Mouse (Mus musculus) telencephalon, adult 2 months (tissue): ENCODE measurements around the gene Itk.

Source experiments
- DNase-seq: peaks from one replicate; pipeline ENCODE4 v3.0.0-alpha.2; 2011; ENCODE audit warnings: low read depth, low spot score

The Itk gene

DNA sequence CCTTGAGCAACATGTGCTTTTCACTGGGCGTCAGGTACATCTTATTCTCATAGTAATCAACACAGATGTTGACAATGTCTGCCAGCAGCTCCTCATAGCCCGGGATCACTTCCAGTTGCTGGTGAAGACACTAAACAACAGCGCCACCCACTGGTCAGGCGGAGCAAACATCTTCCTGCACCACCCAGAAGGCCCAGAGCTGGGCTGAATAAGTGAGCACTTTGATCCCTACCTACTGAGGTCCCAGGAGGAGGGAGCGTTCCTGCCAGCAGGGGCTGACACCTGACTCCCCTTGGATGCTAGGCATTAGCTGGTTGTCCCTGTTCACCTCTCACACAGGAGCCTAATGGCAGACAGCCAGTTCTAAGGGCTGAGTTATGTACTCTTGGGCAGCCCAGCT is 112.5 kb downstream of the Itk start:
- no peak for DNase-seq

- DNase-seq = no peak
Measured at GRCm38 (mm10) chr11:46276168-46276567, 113.1 kb downstream of the Itk start.

- DNase-seq = peak; percentile 71
Measured at GRCm38 (mm10) chr11:46275302-46275701, 114.0 kb downstream of the Itk start.
